Mouse (Mus musculus): ENCODE data around the gene Ppp1r12b.
A peak's percentile ranks its signal among the peaks of the same experiment; 100 is the strongest.
"Not testable (repeated sequence)": the region's sequence is repeated elsewhere in the genome, so short reads cannot be mapped to it uniquely, and the experiment has no call there.

Ppp1r12b gene

DNA sequence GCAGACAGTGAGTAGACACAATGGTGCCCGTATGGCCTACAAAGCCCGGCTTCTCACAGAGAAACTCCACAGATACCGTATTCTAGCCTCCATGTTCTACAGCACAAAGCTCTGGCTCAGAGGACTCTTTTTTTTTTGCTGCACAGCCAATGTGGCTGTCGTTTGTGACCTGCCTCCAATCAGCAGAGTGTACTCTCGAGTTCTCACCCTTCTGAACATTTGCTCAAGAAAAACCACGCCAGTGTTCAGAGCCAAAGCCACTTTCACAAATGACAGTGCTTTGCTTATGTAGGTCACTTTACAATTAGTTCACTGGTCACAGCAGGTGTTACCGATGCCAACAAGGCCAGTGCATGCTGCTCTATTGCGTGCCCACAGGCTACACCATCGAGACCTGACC lies 107.9 kb downstream of the Ppp1r12b start:
- DNase-seq: no peak

DNA sequence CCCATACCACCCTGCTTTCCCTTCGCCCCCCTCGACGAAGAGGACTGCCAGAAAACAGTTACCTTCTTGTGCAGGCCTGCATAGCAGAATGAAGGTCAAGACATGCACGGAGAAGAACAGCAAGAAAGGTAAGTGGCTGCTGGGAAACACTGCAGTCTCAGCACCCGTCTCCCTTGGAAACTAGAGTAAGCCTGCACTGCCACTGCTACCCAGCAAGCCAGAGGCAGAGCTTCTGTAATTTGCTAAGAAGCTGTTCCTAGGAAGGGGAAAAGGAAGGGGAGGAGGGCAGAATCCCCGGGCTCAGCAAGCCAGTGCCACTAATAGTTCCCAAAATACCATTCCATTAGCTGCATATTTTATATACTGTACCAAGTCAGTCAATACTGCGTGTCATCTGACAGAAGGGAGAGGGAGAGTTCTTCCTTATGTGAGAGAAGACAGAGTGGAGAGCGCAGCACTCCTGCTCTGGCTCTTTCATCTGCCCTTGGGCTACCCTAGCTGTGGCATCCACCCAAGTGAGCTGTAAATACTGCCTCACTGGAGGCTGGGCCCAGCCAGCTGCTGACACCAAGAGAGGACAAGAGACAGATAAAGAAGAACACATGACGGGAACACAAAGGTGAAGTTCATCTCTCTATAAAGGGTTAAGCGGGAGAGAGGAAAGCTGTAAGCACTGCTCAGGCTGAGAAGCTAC lies 109.3 kb downstream of the Ppp1r12b start:
- DNase-seq: no peak

GRCm38 (mm10) chr1:134843369-134843768 lies 112.4 kb downstream of the Ppp1r12b start:
- no peak for DNase-seq

DNA sequence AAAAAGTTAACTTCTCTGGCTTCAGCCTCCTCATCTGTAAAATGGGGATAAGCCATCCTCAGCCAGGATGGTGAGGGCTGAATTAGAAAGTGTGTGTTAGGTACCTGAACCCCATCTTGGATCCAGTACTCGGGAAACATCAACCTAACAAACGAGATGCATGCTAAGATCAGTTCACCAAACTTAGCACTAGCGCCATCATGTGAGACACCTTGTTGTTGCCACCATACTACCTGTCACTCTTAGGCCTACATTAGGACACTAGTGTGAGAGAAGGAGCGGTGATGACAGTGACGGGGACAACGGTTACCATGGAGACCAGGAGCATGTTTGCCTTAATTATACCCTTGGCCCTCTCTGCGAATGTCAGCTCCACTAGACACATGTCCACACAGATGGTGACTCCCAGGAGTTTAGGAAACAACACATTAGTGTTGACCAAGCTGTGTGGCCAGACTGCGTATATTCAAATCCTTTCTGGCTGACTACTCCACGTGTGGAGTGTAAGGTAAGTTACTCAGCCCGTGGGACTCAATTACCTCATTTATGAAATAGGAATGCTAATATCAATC lies 118.7 kb downstream of the Ppp1r12b start:
- DNase-seq: no peak

DNA sequence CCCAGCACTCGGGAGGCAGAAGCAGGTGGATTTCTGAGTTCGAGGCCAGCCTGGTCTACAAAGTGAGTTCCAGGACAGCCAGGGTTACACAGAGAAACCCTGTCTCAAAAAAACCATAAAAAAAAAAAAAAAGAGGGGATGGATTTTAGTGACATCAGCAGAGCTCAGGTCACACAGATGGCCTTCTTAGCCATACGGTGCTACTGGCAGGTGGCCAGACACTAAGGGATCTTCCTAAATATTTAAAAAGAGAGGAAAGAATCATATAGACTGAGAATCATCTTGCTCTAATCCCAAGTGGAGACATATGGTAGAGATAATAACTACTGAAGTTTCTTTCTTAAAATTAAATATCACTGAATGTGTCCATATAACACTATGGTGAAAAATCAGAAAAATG lies 124.9 kb downstream of the Ppp1r12b start:
- DNase-seq: not testable (repeated sequence)

DNA sequence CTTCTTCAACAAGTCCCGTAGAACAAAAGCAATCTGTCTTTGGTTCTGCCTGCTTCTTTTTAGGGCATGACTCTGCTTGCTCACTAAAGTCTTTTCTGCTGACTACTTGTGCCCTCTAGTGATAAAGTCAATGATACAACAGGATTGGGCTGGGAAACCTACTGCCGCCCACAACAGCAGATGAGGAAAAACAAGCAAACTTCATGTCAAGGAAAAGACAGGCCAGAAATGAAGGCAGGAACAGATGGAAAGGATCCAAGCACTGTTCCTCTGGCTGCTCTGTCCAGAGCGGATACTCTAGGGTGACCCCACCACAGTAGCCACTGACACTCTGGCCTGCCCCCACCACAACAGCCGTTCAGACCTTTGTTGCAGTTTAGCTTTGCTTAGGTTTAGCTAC lies 126.1 kb downstream of the Ppp1r12b start:
- peak; percentile 23 for DNase-seq

GRCm38 (mm10) chr1:134824896-134825295 lies 130.8 kb downstream of the Ppp1r12b start:
- no peak for DNase-seq

DNA sequence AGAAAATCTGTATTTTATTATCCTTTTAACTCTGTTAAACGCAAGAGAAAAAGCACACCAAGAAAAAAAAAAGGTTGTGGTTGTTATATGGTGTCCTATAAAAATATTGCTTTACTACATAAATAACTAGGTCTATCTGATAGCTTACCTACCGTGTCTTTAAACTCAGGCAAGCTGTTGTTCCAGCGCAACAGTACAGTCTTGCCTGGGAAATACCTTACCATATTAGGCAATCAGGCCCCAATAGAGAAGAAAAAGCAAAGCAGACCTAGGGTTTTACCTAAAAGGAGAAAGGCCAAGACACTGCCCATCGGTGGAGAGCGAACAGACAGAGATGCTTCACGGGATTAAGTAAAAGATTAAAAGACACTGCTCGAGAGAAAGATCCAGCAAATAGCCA lies 131.9 kb downstream of the Ppp1r12b start:
- no peak for DNase-seq

DNA sequence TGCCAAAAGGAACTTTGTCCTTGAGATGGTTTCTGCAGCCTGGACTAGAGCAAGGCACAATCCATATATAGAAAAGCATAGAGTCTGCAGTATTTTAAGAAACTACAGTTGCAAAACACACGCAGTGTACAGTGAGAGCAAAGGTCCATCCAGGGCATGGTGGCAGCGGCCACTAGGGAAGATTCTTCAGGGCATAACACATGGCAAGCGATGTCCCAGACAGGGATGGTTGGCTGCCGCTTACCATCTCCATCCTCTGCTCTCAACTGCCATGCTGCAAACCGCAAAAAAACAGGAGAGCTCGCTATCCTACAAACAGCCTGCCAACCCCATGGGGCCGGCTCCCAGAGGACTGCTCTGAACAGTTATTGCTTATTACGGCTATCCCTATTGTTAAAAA lies 132.4 kb downstream of the Ppp1r12b start:
- no peak for DNase-seq

GRCm38 (mm10) chr1:134820882-134821281 lies 134.9 kb downstream of the Ppp1r12b start:
- no peak for DNase-seq

DNA sequence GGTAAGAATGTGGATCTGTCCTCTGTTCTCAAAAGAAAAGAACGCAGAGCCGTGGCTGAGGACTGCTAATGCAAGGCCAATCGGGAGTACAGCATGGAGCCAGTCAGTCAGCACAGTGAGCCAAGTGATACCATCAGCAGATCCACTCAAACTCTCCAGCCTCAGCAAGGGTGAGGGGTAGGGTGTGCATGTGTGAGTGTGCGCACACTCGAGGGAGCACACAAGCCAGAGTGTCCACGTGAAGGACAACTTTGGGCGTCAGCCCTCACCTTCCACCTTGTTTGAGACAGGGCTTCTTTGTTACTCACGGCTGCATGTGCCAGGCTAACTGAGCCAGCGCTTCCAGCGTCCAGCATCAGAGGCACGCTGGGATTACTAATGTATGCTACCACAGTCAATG lies 136.5 kb downstream of the Ppp1r12b start:
- no peak for DNase-seq

- DNase-seq: no peak
These were observed 137.0 kb downstream of the Ppp1r12b start for GRCm38 (mm10) chr1:134818716-134819115.

- DNase-seq: no peak
These were observed 137.7 kb downstream of the Ppp1r12b start for GRCm38 (mm10) chr1:134817916-134818595.

GRCm38 (mm10) chr1:134817120-134817519 lies 138.6 kb downstream of the Ppp1r12b start:
- no peak for DNase-seq

DNA sequence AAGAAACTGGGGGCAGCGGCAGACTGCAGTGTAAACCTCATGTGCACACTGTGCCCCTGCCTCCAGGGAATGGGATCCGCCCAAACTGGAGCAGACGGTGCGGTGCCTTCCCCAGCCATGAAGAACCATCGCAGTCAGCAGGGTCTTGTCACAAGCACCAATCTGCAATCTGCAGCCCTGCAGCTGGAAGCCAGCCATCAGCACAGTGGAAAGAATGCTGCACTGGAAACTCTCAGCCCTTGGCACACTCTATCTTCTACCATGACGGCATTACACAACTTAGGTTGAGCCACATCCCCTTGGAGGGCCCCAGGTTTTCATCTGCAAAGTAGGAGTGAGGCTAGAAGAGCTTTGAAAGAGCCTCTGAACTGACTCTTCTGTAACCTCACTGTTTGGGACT lies 139.1 kb downstream of the Ppp1r12b start:
- DNase-seq: peak; percentile 83

DNA sequence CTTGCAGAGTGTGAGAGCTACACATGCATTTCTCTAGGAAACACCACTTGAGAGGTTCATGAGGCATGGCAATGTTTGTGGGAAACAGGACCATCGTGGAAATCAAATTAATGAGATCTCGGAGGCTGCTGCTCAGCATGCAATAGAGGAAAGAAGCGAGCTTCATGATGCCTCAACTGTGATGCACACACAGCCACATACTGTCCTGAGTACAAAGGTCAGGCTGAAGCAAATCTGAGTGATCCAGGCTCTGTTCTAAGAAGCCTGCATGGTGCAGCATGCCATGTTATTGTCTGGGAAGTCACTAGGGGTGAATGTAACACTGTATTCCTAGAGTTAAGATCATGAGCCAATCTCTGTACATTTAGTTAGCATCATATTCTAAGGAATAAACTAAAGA lies 140.0 kb downstream of the Ppp1r12b start:
- no peak for DNase-seq

DNA sequence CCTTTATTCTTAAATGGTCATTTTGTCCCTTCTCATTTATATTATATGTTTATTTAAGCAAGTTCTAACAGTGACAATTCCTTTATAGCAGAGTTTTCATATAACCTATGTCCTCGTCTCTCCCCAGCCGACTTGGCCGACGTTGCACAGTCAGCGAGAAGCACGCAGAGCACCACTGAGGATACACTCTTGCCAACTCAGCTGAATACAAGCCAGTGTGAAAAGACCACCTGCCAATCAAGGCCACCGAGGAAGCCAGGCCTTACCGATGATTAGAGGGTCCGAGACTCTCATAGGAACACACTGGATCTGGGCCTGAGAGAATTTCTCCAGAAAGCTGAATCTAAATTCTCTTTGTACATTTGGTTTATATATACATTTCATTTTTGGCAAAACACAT lies 150.3 kb downstream of the Ppp1r12b start:
- DNase-seq: no peak

- peak; percentile 27 for DNase-seq
These were observed 151.4 kb downstream of the Ppp1r12b start for GRCm38 (mm10) chr1:134804373-134804772.

GRCm38 (mm10) chr1:134803286-134804117 lies 152.2 kb downstream of the Ppp1r12b start:
- peak; percentile 80 for DNase-seq

- peak; percentile 22 for DNase-seq
These were observed 154.0 kb downstream of the Ppp1r12b start for GRCm38 (mm10) chr1:134801758-134802157.

- DNase-seq: no peak
These were observed 159.2 kb downstream of the Ppp1r12b start for GRCm38 (mm10) chr1:134796536-134796935.

DNA sequence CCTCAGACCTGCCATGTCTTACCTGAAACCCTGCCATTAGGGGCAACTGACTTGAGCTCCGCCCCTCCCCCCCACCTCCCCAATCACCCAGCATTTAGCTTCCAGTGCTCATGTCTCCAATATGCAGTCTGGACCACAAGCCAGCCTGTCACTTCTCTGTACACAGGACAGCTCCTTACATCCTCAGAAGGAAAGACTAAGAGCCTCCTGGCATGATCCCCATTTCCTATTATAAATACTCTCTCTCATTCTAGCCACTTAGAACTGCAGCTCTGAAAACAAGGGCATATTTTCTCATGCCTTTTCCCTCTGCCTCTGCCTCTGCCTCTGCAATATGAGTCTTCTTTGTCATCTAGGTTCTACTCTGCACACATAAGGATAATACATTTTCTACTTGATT lies 159.7 kb downstream of the Ppp1r12b start:
- no peak for DNase-seq

DNA sequence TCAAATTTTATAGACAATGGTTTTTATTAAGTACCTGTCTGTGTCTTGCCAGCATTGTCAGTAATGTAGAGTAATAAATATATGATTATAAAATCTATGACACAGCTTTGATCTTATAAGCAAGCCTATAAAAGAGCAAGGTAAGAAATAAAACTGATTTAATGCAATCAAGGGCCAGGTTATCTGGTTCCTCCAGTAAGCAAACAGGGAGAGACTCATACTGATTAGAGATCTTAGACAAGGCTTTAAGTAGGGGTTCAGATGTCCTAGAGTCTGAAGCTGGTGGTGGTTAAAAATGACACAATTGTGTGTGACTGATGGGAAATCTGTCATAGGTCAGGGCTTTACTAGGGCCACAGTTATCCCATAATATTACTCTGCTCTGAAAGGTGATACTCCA lies 164.3 kb downstream of the Ppp1r12b start:
- DNase-seq: no peak
